Mouse (Mus musculus) kidney, embryonic 14.5 days (tissue): ENCODE results near the gene Cited2. TPM values are rescaled to one million over a fixed set of nuclear protein-coding genes. Genes with fewer than 3 reads are reported as not detected.

Source experiments
- ATAC-seq: fragments of 200-750 bp; cut with Nextera tagmentation; 2 replicates; pipeline ENCODE4 v1.8.0; 2017; ENCODE audit warnings: moderate number of reproducible peaks, mild to moderate bottlenecking, moderate TSS enrichment, moderate library complexity; ENCODE audit not compliant: low FRiP score, low TSS enrichment
- H3K27ac ChIP-seq: fragments of 300-500 bp; sonication (generic); 2 replicates; pipeline ENCODE4 v1.5.1; 2014; ENCODE audit warnings: low read depth, mild to moderate bottlenecking, low read length, moderate library complexity, mixed read lengths
- H3K27me3 ChIP-seq: fragments of 300-500 bp; sonication (generic); 2 replicates; pipeline ENCODE4 v1.6.1; 2014; ENCODE audit warnings: mild to moderate bottlenecking, low read length; ENCODE audit not compliant: control insufficient read depth, insufficient read depth
- H3K36me3 ChIP-seq: fragments of 300-500 bp; sonication (generic); 2 replicates; pipeline ENCODE4 v1.6.1; 2014; ENCODE audit warnings: low read length, mixed read lengths; ENCODE audit not compliant: control insufficient read depth, insufficient read depth
- H3K4me1 ChIP-seq: fragments of 300-500 bp; sonication (generic); 2 replicates; pipeline ENCODE4 v1.6.1; 2014; ENCODE audit warnings: low read length, mixed read lengths; ENCODE audit not compliant: control insufficient read depth, insufficient read depth
- H3K4me2 ChIP-seq: fragments of 300-500 bp; sonication (generic); replicated peaks from 2 replicates; pipeline ENCODE4 v1.6.1; 2014; ENCODE audit warnings: low read depth, mild to moderate bottlenecking, low read length
- H3K4me3 ChIP-seq: fragments of 300-500 bp; sonication (generic); 2 replicates; pipeline ENCODE4 v1.5.1; 2014; ENCODE audit warnings: mild to moderate bottlenecking, low read length
- H3K9ac ChIP-seq: fragments of 300-500 bp; sonication (generic); 2 replicates; pipeline ENCODE4 v1.6.1; 2014; ENCODE audit warnings: low read depth, mild to moderate bottlenecking, low read length, moderate library complexity
- H3K9me3 ChIP-seq: fragments of 300-500 bp; sonication (generic); 2 replicates; pipeline ENCODE4 v1.6.1; 2016; ENCODE audit warnings: low read length; ENCODE audit not compliant: control insufficient read depth
- WGBS: fragments of 180-500 bp; shearing (Covaris S2); extraction: QIAGEN DNeasy Blood & Tissue Kit; methylation state at CpG from one replicate; pipeline ENCODE4 v1.1.7; 2014; 5-methylcytosine and 5-hydroxymethylcytosine counted together
- polyA plus RNA-seq: library from polyadenylated mRNA; unstranded; fragments of >200 nt; fragmentation: Nextera tagmentation; extraction: Ambion mirVana; gene quantifications from 2 replicates; pipeline ENCODE4 v1.2.1, GENCODE M21; 2014

The Cited2 gene
- polyA plus RNA-seq = 76.0 and 83.5 TPM in 2 replicates

DNA sequence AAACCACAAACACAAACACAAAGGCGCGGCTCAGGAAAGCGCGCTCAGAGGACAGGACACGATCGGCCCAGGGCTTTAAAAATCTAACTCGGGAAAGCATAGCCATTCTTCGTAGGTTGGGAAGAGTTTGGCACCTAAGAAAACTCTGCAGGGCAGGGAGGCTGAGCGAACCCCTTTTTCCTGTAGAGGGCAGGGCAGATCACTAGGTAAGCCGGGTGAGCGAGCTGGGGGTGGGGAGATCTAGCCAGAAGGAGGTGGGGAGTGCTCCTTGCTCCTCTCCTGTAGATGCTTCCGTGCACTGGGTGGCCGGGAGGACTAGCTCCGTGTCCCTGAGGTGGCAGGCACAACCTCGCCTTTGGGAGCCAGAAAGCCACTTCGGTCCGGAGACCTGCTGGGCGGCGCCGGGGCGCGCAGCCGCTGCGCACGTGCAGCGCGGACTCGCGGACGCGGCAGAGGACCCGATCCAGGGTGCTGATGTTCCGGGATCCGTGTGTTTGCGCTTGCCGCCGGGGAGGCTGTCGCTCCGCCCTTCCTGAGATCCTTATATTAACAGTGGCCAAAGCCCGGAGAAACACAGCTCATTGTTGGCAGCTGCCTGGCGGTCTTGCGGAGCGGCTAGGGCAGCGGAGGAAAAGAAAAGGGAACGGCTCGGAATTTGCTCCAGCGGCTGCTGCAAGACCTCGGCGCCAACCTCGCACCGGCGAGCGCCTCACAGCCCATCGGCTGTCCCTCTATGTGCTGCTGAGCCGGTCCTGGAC is at the start of gene Cited2:
Gene Cited2 (plus strand): TSS at position 566 of the 758 bp plus-strand sequence.
- peak within 1 kb of the TSS; percentile 100 for H3K27ac ChIP-seq
- ATAC-seq = peak; percentile 83
- peaks cover 9% of the 10 kb centered on the region; the same call in 1 of the 2 replicates for H3K4me1 ChIP-seq
- peak within 1 kb of the TSS; percentile 95 for H3K4me3 ChIP-seq
- no peaks in the 10 kb centered on the region for H3K27me3 ChIP-seq
- no peaks in the 10 kb centered on the region; the same call in 1 of the 2 replicates for H3K36me3 ChIP-seq
- peak within 1 kb of the TSS; percentile 94 for H3K9ac ChIP-seq
- peak within 1 kb of the TSS; percentile 65 for H3K4me2 ChIP-seq
- no peaks in the 10 kb centered on the region for H3K9me3 ChIP-seq
- WGBS = under 1% methylated on average over 55 of the region's 55 CpGs

- H3K4me1 ChIP-seq = no peaks in the 10 kb centered on the region
- H3K36me3 ChIP-seq = no peaks in the 10 kb centered on the region
- WGBS = 86% methylated on average over 5 of the region's 5 CpGs
- no peak overlapping the region for H3K4me3 ChIP-seq
- ATAC-seq = no peak
- H3K27ac ChIP-seq = no peak overlapping the region
- H3K9me3 ChIP-seq = no peaks in the 10 kb centered on the region
- H3K9ac ChIP-seq = no peak overlapping the region
- no peak overlapping the region for H3K4me2 ChIP-seq
- no peaks in the 10 kb centered on the region for H3K27me3 ChIP-seq
These were observed 48.6 kb upstream of the Cited2 start for GRCm38 (mm10) chr10:17674454-17674853.

- Histone ChIP-seq H3K27ac (no peak overlapping the region), H3K27me3 (no peaks in the 10 kb centered on the region), H3K4me2 (no peak overlapping the region), H3K36me3 (no peaks in the 10 kb centered on the region), H3K9ac (no peak overlapping the region), H3K4me1 (no peaks in the 10 kb centered on the region), H3K4me3 (no peak overlapping the region), H3K9me3 (no peaks in the 10 kb centered on the region)
- 90% methylated on average over 2 of the region's 2 CpGs for WGBS
- no peak for ATAC-seq
These were observed 48.1 kb upstream of the Cited2 start for GRCm38 (mm10) chr10:17674869-17675268.

GRCm38 (mm10) chr10:17676464-17676863 is 46.6 kb upstream of the Cited2 start:
- Histone ChIP-seq H3K9me3 (no peaks in the 10 kb centered on the region), H3K9ac (no peak overlapping the region), H3K4me3 (no peak overlapping the region), H3K27ac (no peak overlapping the region), H3K4me2 (no peak overlapping the region), H3K27me3 (no peaks in the 10 kb centered on the region), H3K36me3 (no peaks in the 10 kb centered on the region), H3K4me1 (no peaks in the 10 kb centered on the region)
- no peak for ATAC-seq
- WGBS = 89% methylated on average over 3 of the region's 3 CpGs

- Histone ChIP-seq H3K4me3 (no peak overlapping the region), H3K9me3 (no peaks in the 10 kb centered on the region), H3K27me3 (no peaks in the 10 kb centered on the region), H3K27ac (no peak overlapping the region), H3K4me2 (no peak overlapping the region), H3K4me1 (no peaks in the 10 kb centered on the region), H3K9ac (no peak overlapping the region), H3K36me3 (no peaks in the 10 kb centered on the region)
- ATAC-seq = no peak
- 83% methylated on average over 4 of the region's 4 CpGs for WGBS
These were observed 45.7 kb upstream of the Cited2 start for GRCm38 (mm10) chr10:17677308-17677707.

DNA sequence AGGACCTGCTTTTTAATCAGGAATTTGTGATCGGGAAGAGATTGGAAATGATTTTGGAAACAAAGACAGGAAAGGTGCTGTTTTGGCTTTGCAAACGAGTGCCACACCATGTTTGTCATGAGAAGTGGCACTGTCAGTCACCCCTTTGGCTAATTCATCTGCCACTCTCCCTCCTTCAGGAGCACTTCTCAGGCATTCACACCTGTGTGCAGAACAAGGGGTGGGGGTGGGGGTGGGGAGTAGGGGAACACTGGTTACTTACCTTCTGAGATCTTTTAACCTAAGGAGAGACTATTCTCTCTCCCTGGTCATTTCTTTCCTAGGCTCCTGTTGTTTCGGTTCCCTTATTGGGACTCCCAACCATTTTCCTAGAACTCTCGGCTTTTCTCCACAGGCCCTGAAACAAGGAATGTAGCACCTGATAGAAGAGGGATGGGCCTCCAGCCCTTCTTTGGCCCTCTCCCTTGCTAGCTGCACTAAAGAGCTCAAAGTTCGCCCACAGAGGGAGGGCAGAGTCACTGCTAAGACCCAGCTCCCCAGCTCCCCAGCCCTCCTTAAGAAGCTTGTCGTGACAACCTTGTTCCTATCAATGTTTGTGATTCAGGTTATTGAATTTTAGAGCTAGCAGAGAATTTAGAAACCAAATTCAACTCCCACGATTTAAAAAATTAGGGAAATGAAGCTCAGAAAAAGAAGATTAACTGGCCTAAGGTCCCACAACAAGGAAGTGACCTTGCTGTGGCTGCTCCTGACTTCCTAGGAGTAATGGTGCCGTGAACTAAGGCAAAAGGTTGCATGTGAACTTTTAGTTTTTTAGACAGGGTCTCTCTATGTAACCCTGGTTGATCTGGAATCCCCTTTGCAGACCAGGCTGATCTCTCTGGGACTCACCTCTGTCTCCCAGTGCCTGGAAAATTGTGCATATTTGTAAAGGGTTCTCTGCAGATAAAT is 42.3 kb upstream of the Cited2 start:
- Histone ChIP-seq H3K9me3 (no peaks in the 10 kb centered on the region), H3K36me3 (no peaks in the 10 kb centered on the region), H3K4me1 (no peaks in the 10 kb centered on the region), H3K27me3 (no peaks in the 10 kb centered on the region), H3K9ac (no peak overlapping the region), H3K4me2 (no peak overlapping the region), H3K27ac (no peak overlapping the region), H3K4me3 (no peak overlapping the region)
- WGBS = 74% methylated on average over 8 of the region's 8 CpGs
- ATAC-seq = no peak

- no peaks in the 10 kb centered on the region for H3K27me3 ChIP-seq
- ATAC-seq = no peak
- no peak overlapping the region for H3K9ac ChIP-seq
- H3K36me3 ChIP-seq = no peaks in the 10 kb centered on the region
- H3K27ac ChIP-seq = no peak overlapping the region
- WGBS = 80% methylated on average over 2 of the region's 2 CpGs
- H3K4me1 ChIP-seq = no peaks in the 10 kb centered on the region
- H3K9me3 ChIP-seq = no peaks in the 10 kb centered on the region
- H3K4me3 ChIP-seq = no peak overlapping the region
- H3K4me2 ChIP-seq = no peak overlapping the region
These were observed 41.6 kb upstream of the Cited2 start for GRCm38 (mm10) chr10:17681386-17681785.

DNA sequence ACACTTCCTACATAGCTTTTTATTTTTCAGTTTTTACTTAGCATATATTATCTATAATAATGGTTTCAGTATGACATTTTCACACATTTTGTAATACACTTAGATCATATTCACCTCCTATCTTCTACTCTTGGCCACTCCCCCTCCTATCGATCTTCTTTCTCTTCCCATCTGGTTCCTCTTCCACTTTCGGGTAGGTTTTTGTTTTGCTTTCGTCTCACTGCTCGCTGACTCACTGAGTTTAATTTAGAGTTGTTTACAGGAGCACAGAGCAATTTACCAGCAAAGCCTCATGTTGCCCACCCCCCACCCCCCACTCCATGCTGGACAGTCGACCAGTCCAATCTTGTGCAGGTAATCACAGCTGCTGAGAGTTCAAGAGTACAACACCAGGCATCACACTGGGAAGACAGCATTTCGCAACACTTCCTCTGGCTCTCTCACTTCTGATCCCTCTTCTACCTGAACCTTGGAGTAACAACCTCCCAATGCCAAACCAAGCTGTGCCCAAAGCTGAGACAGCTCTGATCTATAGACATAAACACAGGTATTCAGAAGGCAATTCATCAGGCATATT is 39.1 kb upstream of the Cited2 start:
- Histone ChIP-seq H3K27me3 (no peaks in the 10 kb centered on the region), H3K9ac (no peak overlapping the region), H3K4me1 (no peaks in the 10 kb centered on the region), H3K36me3 (no peaks in the 10 kb centered on the region), H3K4me2 (no peak overlapping the region), H3K4me3 (no peak overlapping the region), H3K27ac (no peak overlapping the region), H3K9me3 (no peaks in the 10 kb centered on the region)
- 46% methylated on average over 6 of the region's 6 CpGs for WGBS
- no peak for ATAC-seq
